ENCODE assay signal across 7 mouse cellular contexts in genomic region chr10:20285289-20285975, GRCm38 (mm10). TPM values are rescaled to one million over a fixed set of nuclear protein-coding genes. Genes with fewer than 3 reads are reported as not detected.
DNase-seq lines count a peak whose midpoint lies in the region; ATAC-seq and TF ChIP-seq lines count a peak whose summit lies in the region.

No protein-coding gene starts in this region.

- peak overlapping the region; percentile 32; the same call in 1 of the 2 replicates for H3K4me3 ChIP-seq in embryonic facial prominence, embryonic 10.5 days
- H3K4me3 ChIP-seq in heart, embryonic 15.5 days = no peak overlapping the region
- no peak overlapping the region for H3K4me3 ChIP-seq in liver, postnatal 0 days (ENCODE audit: low read depth, low read length)

- H3K4me2 ChIP-seq in heart, embryonic 15.5 days = no peak overlapping the region
- no peak overlapping the region for H3K4me2 ChIP-seq in liver, postnatal 0 days (ENCODE audit: low read depth, low read length)

- TF ChIP-seq CTCF in liver, postnatal 0 days (IDR thresholded peaks at IDR 0.05; ENCODE audit: low read depth) = no peak

- no peak overlapping the region for H3K9ac ChIP-seq in heart, embryonic 15.5 days
- no peak overlapping the region for H3K9ac ChIP-seq in liver, postnatal 0 days (replicated peaks)

- H3K27me3 ChIP-seq in embryonic facial prominence, embryonic 10.5 days (replicated peaks; ENCODE audit: low read depth, poor library complexity, severe bottlenecking) = no peaks in the 10 kb centered on the region
- H3K27me3 ChIP-seq in heart, embryonic 15.5 days = no peaks in the 10 kb centered on the region
- H3K27me3 ChIP-seq in liver, postnatal 0 days (ENCODE audit: insufficient read depth, low read length) = no peaks in the 10 kb centered on the region

- peak overlapping the region; percentile 83 for H3K27ac ChIP-seq in embryonic facial prominence, embryonic 10.5 days (replicated peaks)
- H3K27ac ChIP-seq in heart, embryonic 15.5 days = peak overlapping the region; percentile 13; the same call in 1 of the 2 replicates
- no peak overlapping the region for H3K27ac ChIP-seq in liver, postnatal 0 days (ENCODE audit: low read depth)

- no peaks in the 10 kb centered on the region for H3K36me3 ChIP-seq in embryonic facial prominence, embryonic 10.5 days (replicated peaks)
- no peaks in the 10 kb centered on the region for H3K36me3 ChIP-seq in heart, embryonic 15.5 days
- H3K36me3 ChIP-seq in liver, postnatal 0 days (replicated peaks; ENCODE audit: insufficient read depth, low read length) = peaks cover 5% of the 10 kb centered on the region; the same call in 1 of the 2 replicates

- no peaks in the 10 kb centered on the region for H3K9me3 ChIP-seq in embryonic facial prominence, embryonic 10.5 days
- H3K9me3 ChIP-seq in heart, embryonic 15.5 days (replicated peaks) = no peaks in the 10 kb centered on the region
- no peaks in the 10 kb centered on the region for H3K9me3 ChIP-seq in liver, postnatal 0 days (ENCODE audit: low read length)

- WGBS in embryonic facial prominence, embryonic 10.5 days = 29% methylated on average over 10 of the region's 10 CpGs
- WGBS in heart, embryonic 15.5 days = 20% methylated on average over 10 of the region's 10 CpGs
- 40% methylated on average over 10 of the region's 10 CpGs for WGBS in liver, postnatal 0 days (ENCODE audit: insufficient replicate concordance)

- TF ChIP-seq EP300 in liver, postnatal 0 days (IDR thresholded peaks at IDR 0.05; ENCODE audit: low read depth) = no peak

- ATAC-seq in heart, embryonic 15.5 days (replicated peaks; ENCODE audit: insufficient number of reproducible peaks, insufficient read depth, low FRiP score, low read depth) = peak; percentile 68; the same call in 1 of the 2 replicates
- ATAC-seq in liver, postnatal 0 days = peak; percentile 86

- H3K4me1 ChIP-seq in embryonic facial prominence, embryonic 10.5 days = peaks cover 33% of the 10 kb centered on the region
- peaks cover 19% of the 10 kb centered on the region for H3K4me1 ChIP-seq in heart, embryonic 15.5 days (replicated peaks)
- H3K4me1 ChIP-seq in liver, postnatal 0 days (ENCODE audit: insufficient read depth) = peaks cover 5% of the 10 kb centered on the region; the same call in 1 of the 2 replicates

- DNase-seq in brain, embryonic 18.5 days (ENCODE audit: low read depth, low spot score) = peak; percentile 32
- DNase-seq in embryonic facial prominence, embryonic 10.5 days (ENCODE audit: low spot score) = peak; percentile 61
- DNase-seq in kidney, postnatal 14 days = peak; percentile 45
- peak; percentile 26 for DNase-seq in liver, postnatal 0 days
- DNase-seq in right cerebral cortex, adult 2 months (ENCODE audit: low spot score in 2 of 2) = peak; percentile 62 to 74
- DNase-seq in thymus, adult 18-20 months = no peak

RNA-seq across cellular contexts. Expression of gene Bclaf1, which starts 26.8 kb away (rescaled TPM):
- 175 and 177 TPM in 2 replicates for polyA plus RNA-seq in embryonic facial prominence, embryonic 10.5 days (2016; fragmentation: Nextera tagmentation; extraction: Ambion mirVana)
- polyA plus RNA-seq in heart, embryonic 15.5 days (2015; fragmentation: Nextera tagmentation; extraction: Ambion mirVana) = 65.1 and 77.2 TPM in 2 replicates
- 27.0 and 33.8 TPM in 2 replicates for polyA plus RNA-seq in liver, postnatal 0 days (2015; fragmentation: Nextera tagmentation; extraction: Ambion mirVana)

Comparison
In these comparisons a context has a peak if more than half of its experiments do, and no peak if none do; other contexts are left out.
1. DNase-seq: peak in brain, embryonic 18.5 days (single experiment), embryonic facial prominence, embryonic 10.5 days (single experiment), kidney, postnatal 14 days (single experiment), liver, postnatal 0 days (single experiment) and right cerebral cortex, adult 2 months (2 of 2); none in thymus, adult 18-20 months (0 of 2).